8 mouse cellular contexts compared by ENCODE assay signal in genomic region chr14:51088970-51089673, GRCm38 (mm10). TPM values are rescaled to one million over a fixed set of nuclear protein-coding genes. Genes with fewer than 3 reads are reported as not detected.
DNase-seq lines count a peak whose midpoint lies in the region; ATAC-seq and TF ChIP-seq lines count a peak whose summit lies in the region.

No protein-coding gene starts in this region.

- under 1% methylated on average over 34 of the region's 34 CpGs for WGBS in heart, embryonic 10.5 days
- under 1% methylated on average over 34 of the region's 34 CpGs for WGBS in kidney, embryonic 15.5 days

- TF ChIP-seq CTCF in bone marrow macrophage, adult 2 months (IDR thresholded peaks at IDR 0.05; ENCODE audit: low read depth, low read length): no peak
- no peak for TF ChIP-seq CTCF in embryonic fibroblast, embryonic 13.5 days (IDR thresholded peaks at IDR 0.05; ENCODE audit: borderline replicate concordance, insufficient read depth, low read length)

- H3K27ac ChIP-seq in bone marrow macrophage, adult 2 months (ENCODE audit: insufficient read depth, low read depth, low read length): peak overlapping the region; percentile 96
- no peak overlapping the region; the same call in 1 of the 2 replicates for H3K27ac ChIP-seq in embryonic fibroblast, embryonic 13.5 days (ENCODE audit: insufficient read depth, low read length)
- peak overlapping the region; percentile 87 for H3K27ac ChIP-seq in heart, embryonic 10.5 days
- peak overlapping the region; percentile 94 for H3K27ac ChIP-seq in kidney, embryonic 15.5 days

- H3K9ac ChIP-seq in kidney, embryonic 15.5 days: peak overlapping the region; percentile 54

- no peaks in the 10 kb centered on the region for H3K9me3 ChIP-seq in heart, embryonic 10.5 days
- no peaks in the 10 kb centered on the region for H3K9me3 ChIP-seq in kidney, embryonic 15.5 days (replicated peaks)

- H3K36me3 ChIP-seq in heart, embryonic 10.5 days: no peaks in the 10 kb centered on the region
- no peaks in the 10 kb centered on the region for H3K36me3 ChIP-seq in kidney, embryonic 15.5 days

- DNase-seq in A20 (ENCODE audit: low read depth, low spot score) (peak; percentile 98), liver (peak; percentile 95)
- DNase-seq in heart, embryonic 10.5 days (ENCODE audit: low spot score): peak; percentile 97
- DNase-seq in spleen, postnatal 4 days (ENCODE audit: low spot score in 2 of 2): peak; percentile 95 to 98

- H3K27me3 ChIP-seq in heart, embryonic 10.5 days (ENCODE audit: insufficient read depth, poor library complexity, severe bottlenecking): no peaks in the 10 kb centered on the region
- peaks cover under 1% of the 10 kb centered on the region; the same call in 1 of the 2 replicates for H3K27me3 ChIP-seq in kidney, embryonic 15.5 days

- H3K4me1 ChIP-seq in bone marrow macrophage, adult 2 months (ENCODE audit: control insufficient read depth, insufficient read depth, low read length): peaks cover 11% of the 10 kb centered on the region
- H3K4me1 ChIP-seq in embryonic fibroblast, embryonic 13.5 days (ENCODE audit: control insufficient read depth, insufficient read depth, low read length): 0 out of 2 replicates have a peak, but pooled peaks cover under 1% of the 10 kb centered on the region
- H3K4me1 ChIP-seq in heart, embryonic 10.5 days: no peaks in the 10 kb centered on the region; the same call in 1 of the 2 replicates
- peaks cover 21% of the 10 kb centered on the region for H3K4me1 ChIP-seq in kidney, embryonic 15.5 days

- ATAC-seq in kidney, embryonic 15.5 days (replicated peaks; ENCODE audit: low FRiP score): peak; percentile 93
- peak; percentile 84 for ATAC-seq in monocyte, adult 5-6 weeks (replicated peaks; ENCODE audit: insufficient number of reproducible peaks, low FRiP score, low TSS enrichment, poor library complexity, severe bottlenecking)

- TF ChIP-seq POLR2A in bone marrow macrophage, adult 2 months (IDR thresholded peaks at IDR 0.05; ENCODE audit: borderline replicate concordance, low read depth, low read length): no peak
- no peak for TF ChIP-seq POLR2A in embryonic fibroblast, embryonic 13.5 days (IDR thresholded peaks at IDR 0.05; ENCODE audit: low read depth, low read length)

- H3K4me3 ChIP-seq in bone marrow macrophage, adult 2 months (ENCODE audit: insufficient read depth, low read length): peak overlapping the region; percentile 61
- H3K4me3 ChIP-seq in embryonic fibroblast, embryonic 13.5 days (ENCODE audit: insufficient read depth, low read length): peak overlapping the region; percentile 62
- peak overlapping the region; percentile 78 for H3K4me3 ChIP-seq in heart, embryonic 10.5 days
- H3K4me3 ChIP-seq in kidney, embryonic 15.5 days (replicated peaks): peak overlapping the region; percentile 65

- H3K4me2 ChIP-seq in kidney, embryonic 15.5 days: peak overlapping the region; percentile 84

RNA-seq across cellular contexts. Expression of gene Rnase4, which starts 1.8 kb away (rescaled TPM):
- 164 and 169 TPM in 2 replicates for polyA plus RNA-seq in bone marrow macrophage, adult 2 months (2012; ENCODE audit: insufficient read depth, insufficient read length, missing spikeins)
- polyA plus RNA-seq in embryonic fibroblast, embryonic 13.5 days (2011; ENCODE audit: insufficient read length, low read depth, missing spikeins): 116 and 134 TPM in 2 replicates
- 6.3 and 8.9 TPM in 2 replicates for polyA plus RNA-seq in heart, embryonic 10.5 days (2016; fragmentation: Nextera tagmentation; extraction: Ambion mirVana)
- polyA plus RNA-seq in kidney, embryonic 15.5 days (2015; fragmentation: Nextera tagmentation; extraction: Ambion mirVana): 37.8 and 40.5 TPM in 2 replicates
- 10.2 to 19.2 TPM (median 14.1 TPM) in 3 replicates for total RNA-seq in monocyte, adult 5-6 weeks (2017)

RNA-seq across cellular contexts. Expression of gene Ang, which starts 1.8 kb away (rescaled TPM):
- polyA plus RNA-seq in bone marrow macrophage, adult 2 months (2012; ENCODE audit: insufficient read depth, insufficient read length, missing spikeins): 31.9 and 39.4 TPM in 2 replicates
- polyA plus RNA-seq in embryonic fibroblast, embryonic 13.5 days (2011; ENCODE audit: insufficient read length, low read depth, missing spikeins): 11.4 TPM in 2 replicates
- polyA plus RNA-seq in heart, embryonic 10.5 days (2016; fragmentation: Nextera tagmentation; extraction: Ambion mirVana): 1.8 and 3.0 TPM in 2 replicates
- 8.4 and 9.8 TPM in 2 replicates for polyA plus RNA-seq in kidney, embryonic 15.5 days (2015; fragmentation: Nextera tagmentation; extraction: Ambion mirVana)
- total RNA-seq in monocyte, adult 5-6 weeks (2017): 0.75 to 1.2 TPM in 2 of 3 replicates, not detected in the other

RNA-seq across cellular contexts. Expression of gene Olfr750, which starts 14.9 kb away (rescaled TPM):
- polyA plus RNA-seq in bone marrow macrophage, adult 2 months (2012; ENCODE audit: insufficient read depth, insufficient read length, missing spikeins): not detected in 2 replicates
- not detected in 2 replicates for polyA plus RNA-seq in embryonic fibroblast, embryonic 13.5 days (2011; ENCODE audit: insufficient read length, low read depth, missing spikeins)
- not detected in 2 replicates for polyA plus RNA-seq in heart, embryonic 10.5 days (2016; fragmentation: Nextera tagmentation; extraction: Ambion mirVana)
- polyA plus RNA-seq in kidney, embryonic 15.5 days (2015; fragmentation: Nextera tagmentation; extraction: Ambion mirVana): 0.04 TPM in 1 of 2 replicates, not detected in the other
- total RNA-seq in monocyte, adult 5-6 weeks (2017): not detected in 3 replicates

RNA-seq across cellular contexts. Expression of gene Eddm3b, which starts 25.1 kb away (rescaled TPM):
- polyA plus RNA-seq in bone marrow macrophage, adult 2 months (2012; ENCODE audit: insufficient read depth, insufficient read length, missing spikeins): not detected in 2 replicates
- polyA plus RNA-seq in embryonic fibroblast, embryonic 13.5 days (2011; ENCODE audit: insufficient read length, low read depth, missing spikeins): not detected in 2 replicates
- polyA plus RNA-seq in heart, embryonic 10.5 days (2016; fragmentation: Nextera tagmentation; extraction: Ambion mirVana): 0.13 TPM in 1 of 2 replicates, not detected in the other
- polyA plus RNA-seq in kidney, embryonic 15.5 days (2015; fragmentation: Nextera tagmentation; extraction: Ambion mirVana): 2.0 and 2.1 TPM in 2 replicates
- not detected in 3 replicates for total RNA-seq in monocyte, adult 5-6 weeks (2017)

RNA-seq across cellular contexts. Expression of gene Rnase12, which starts 31.7 kb away (rescaled TPM):
- not detected in 2 replicates for polyA plus RNA-seq in bone marrow macrophage, adult 2 months (2012; ENCODE audit: insufficient read depth, insufficient read length, missing spikeins)
- polyA plus RNA-seq in embryonic fibroblast, embryonic 13.5 days (2011; ENCODE audit: insufficient read length, low read depth, missing spikeins): not detected in 2 replicates
- 0.28 and 0.53 TPM in 2 replicates for polyA plus RNA-seq in heart, embryonic 10.5 days (2016; fragmentation: Nextera tagmentation; extraction: Ambion mirVana)
- polyA plus RNA-seq in kidney, embryonic 15.5 days (2015; fragmentation: Nextera tagmentation; extraction: Ambion mirVana): 10.2 and 11.1 TPM in 2 replicates
- total RNA-seq in monocyte, adult 5-6 weeks (2017): 1.1 TPM in 1 of 3 replicates, not detected in the others
